Mouse (Mus musculus): ENCODE results near the gene Lao1. TPM values are rescaled to one million over a fixed set of nuclear protein-coding genes. Genes with fewer than 3 reads are reported as not detected.
A peak's percentile ranks its signal among the peaks of the same experiment; 100 is the strongest.
"Not testable (repeated sequence)": the region's sequence is repeated elsewhere in the genome, so short reads cannot be mapped to it uniquely, and the experiment has no call there.

Lao1 gene
- under 1 TPM; 0.18 to 0.34 TPM for total RNA-seq (2021)

DNA sequence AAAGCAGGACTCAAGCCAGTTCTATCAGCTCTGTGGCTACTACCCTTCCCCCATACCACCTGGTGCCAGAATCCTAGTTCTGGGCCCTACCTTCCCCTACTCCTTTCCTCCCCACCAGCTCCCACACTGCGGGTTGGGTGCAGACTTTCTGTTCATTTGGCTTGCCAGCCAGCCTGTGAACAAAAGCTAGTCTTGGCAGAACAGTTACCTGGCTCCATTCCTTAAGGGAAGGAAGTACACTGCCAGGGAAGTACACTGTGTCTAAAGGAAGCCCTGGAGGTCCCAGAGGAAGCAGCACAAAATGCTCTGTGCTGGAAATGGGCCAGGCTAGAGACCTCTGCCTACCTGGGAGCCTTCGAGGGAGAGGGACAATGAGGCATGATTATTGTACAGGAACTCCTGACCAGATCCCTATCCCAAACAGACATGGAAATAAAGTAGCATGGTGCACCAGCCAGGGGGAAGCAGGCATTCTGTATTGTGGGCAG lies at the start of gene Lao1:
Gene Lao1, plus strand, starts transcription at position 438 of the 488 bp plus-strand sequence.
- DNase-seq (ENCODE audit: low spot score), result peak; percentile 42
- intact Hi-C loops (cut with DNase I), result no loop called here

DNA sequence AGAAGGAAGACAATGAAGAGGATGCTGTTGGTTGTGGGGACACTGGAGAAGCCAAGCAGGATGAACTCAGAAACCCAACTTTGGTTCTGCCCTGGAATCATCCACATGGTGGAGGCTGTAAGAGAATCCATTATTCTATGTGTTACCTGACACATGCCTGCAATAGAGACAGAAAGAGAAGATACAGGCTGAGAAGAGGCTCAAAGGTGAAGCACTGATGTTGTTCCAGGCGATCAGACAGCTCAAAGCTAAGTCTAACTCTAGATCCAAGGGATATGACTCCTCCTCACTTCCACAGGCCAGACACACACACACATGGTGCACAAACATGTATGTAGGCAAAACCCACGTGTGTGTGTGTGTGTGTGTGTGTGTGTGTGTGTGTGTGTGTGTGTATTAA lies 44.0 kb upstream of the Lao1 start, which contains the start of gene Olfr1329:
Gene Olfr1329, minus strand, starts transcription at position 101 of the 400 bp plus-strand sequence.
- DNase-seq (ENCODE audit: low spot score); intact Hi-C loops (cut with DNase I): not testable (repeated sequence)

DNA sequence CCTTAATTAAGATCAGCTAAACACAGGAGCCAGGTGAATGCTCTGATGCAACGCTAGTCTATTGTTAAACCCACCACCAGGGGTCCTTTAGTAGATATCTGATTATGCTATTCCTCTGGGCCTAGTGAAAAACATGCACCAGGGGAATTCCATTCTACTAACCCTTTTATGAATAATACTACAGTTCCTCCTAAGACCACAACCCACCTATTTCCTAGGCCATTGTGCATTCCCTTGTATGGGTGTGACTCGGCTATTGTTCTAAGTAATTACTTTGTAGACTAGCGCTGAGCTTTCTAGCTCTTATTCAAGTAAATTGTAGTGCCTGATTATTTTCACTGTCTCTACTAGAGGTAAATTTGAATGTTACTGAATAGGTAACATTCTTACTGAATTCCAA lies 30.1 kb upstream of the Lao1 start:
- intact Hi-C loops (cut with DNase I); DNase-seq (ENCODE audit: low spot score): not testable (repeated sequence)

DNA sequence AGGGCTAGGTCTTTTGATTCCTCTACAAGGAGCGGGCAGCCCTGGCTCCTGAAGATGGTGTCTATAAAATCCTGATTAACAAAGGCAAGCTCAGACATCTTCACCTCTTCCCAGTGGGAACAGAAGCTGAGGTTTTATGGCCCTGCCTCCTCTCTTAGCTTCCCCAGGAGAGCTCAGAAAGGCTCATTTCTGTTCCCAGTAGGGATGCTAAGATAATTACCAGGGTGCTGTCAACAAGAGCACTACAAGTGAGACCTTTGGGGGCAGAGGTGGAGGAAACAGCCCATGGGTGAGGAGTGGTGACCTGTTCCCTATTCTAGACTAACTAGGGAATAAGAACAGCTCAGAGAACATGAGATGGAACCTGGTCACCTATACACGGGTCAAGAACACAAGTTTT lies 22.9 kb upstream of the Lao1 start, which contains the start of gene Olfr1328:
Gene Olfr1328, minus strand, starts transcription at position 101 of the 400 bp plus-strand sequence.
- no peak for DNase-seq (ENCODE audit: low spot score)
- intact Hi-C loops (cut with DNase I), result no loop called here

DNA sequence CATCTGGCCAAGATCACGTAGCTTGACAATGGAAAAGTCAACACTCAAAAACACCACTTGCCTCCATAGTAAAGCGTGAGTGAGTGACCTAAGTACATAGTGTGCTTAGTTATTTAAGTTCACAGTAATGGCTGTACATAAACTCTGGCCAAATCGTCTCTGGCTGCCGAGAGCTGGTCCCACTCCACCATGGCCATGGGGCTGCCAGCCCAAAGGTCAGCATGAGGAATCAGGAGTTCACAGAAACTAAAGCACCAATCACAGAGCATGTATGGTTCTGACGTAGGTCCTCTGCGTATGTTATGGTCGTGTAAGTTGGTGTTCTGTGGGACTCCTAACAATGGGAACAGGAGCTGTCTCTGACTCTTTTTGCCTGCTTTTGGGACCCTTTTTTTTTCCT lies 2.6 kb upstream of the Lao1 start:
- no peak for DNase-seq (ENCODE audit: low spot score)
- intact Hi-C loops (cut with DNase I), result no loop called here

DNA sequence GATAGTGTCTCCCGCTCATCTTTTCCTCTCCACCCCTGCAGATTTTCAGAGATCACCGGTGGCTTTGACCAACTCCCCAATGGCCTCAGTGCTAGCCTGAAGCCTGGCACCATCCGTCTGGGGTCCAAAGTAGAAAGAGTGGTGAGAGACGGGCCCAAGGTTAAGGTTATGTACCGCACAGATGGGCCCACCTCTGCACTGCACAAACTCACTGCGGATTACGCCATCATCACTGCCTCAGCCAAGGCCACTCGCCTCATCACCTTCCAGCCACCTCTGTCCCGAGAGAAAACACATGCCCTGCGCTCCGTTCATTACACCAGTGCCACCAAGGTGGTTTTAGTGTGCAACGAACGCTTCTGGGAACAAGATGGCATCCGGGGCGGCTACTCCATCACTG lies 6.3 kb downstream of the Lao1 start:
- intact Hi-C loops (cut with DNase I), result no loop called here
- no peak for DNase-seq (ENCODE audit: low spot score)

DNA sequence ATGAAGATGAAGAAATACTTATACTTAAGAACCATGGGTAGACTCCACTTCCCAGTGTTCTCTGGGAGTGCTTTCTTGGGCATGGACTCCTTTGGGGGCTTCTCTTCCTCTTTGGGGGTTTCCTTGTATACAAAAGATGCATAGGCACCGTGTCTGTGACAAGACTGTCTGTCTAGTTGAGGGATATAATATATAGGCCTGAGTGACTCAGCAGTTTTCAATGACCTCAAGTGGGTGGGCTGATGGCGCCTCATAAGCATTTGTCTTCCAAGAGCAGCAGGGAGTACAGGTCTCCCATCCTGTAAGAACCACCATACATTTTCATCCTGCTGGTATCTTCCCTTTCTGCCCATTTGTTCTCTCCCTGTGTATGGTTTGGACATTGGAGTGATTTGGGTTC lies 11.9 kb downstream of the Lao1 start:
- DNase-seq (ENCODE audit: low spot score), result no peak
- intact Hi-C loops (cut with DNase I), result no loop called here

DNA sequence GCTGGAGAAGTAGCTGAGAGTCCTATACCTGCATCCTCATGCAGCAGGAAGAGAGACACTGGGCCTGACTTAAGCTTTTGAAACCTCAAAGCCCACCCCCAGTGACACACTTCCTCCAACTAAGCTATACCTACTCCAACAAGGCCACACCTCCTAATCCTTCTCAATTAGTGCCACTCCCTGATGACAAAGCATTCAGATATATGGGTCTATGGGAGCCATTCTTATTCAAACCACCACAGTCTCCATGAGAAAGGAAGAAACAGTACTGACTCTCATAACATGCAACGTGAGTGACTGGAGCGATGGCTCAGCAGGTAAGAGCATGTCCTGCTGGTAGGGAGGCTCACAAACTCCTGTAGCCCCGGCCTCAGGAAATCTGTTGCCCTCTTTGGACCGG lies 23.9 kb downstream of the Lao1 start:
- intact Hi-C loops (cut with DNase I), result loop anchor here (5.0 kb wide), 1 partner anchor 43 kb away; no protein-coding TSS in a partner anchor
- DNase-seq (ENCODE audit: low spot score), result no peak

DNA sequence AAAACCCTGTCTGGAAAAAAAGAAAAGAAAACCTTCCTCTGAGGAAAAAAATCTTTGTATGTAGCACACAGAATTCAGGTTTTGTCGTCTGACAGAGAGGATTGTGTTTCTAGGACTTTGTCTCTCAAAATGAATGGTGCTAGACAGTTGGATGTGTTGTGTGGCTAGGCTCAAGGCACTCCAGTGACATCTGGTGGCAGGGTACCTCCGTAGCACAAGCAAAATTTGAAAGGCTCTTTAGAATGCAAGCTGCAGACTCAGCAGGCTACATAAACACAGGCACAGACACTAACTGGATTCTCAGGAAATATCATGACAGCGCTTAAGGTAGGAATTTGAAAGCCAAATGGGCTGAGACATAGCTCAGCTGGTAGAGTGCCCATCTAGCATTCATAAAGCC lies 27.2 kb downstream of the Lao1 start:
- intact Hi-C loops (cut with DNase I), result loop anchor here (2.0 to 5.0 kb wide), 2 partner anchors 46 to 344 kb away; no protein-coding TSS in a partner anchor
- DNase-seq (ENCODE audit: low spot score), result no peak

DNA sequence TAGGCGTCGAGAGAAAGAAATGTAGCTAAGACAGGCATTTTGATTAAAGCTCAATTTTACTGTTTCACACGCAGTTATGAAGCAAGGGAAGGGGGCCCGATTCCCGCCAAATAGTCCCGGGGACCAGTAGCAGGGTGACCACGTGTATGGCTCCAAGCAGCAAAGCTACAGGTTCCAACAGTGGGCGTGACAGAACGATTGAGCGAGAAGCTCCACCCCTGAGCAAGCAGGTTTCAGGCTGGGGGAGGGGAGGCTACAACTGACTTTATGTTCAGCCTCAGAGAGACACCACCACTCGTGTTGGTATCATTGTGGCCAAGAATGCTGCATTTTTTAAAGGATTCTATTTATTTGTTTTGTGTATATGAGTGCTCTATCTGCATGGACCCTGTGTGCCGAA lies 28.0 kb downstream of the Lao1 start:
- no peak for DNase-seq (ENCODE audit: low spot score)
- intact Hi-C loops (cut with DNase I), result loop anchor here (2.0 to 5.0 kb wide), 2 partner anchors 47 to 345 kb away; no protein-coding TSS in a partner anchor

DNA sequence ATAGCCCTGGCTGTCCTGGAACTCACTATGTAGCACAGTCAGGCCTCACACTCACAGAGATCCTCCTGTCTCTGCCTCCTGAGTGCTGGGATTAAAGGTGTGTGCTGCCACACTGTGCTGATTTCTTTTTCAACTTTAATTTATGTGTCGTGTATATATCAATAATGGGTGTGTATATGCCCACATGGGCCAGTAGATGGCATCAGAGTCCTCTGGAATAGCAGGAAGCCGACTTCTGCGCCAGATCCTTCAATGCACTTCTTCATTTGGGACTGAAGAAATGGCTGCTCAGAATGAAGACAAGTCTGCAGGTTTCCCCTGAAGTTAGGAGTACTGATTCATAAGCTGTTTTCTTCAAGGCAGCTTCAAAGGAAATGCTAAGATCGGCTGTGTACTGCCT lies 30.4 kb downstream of the Lao1 start:
- intact Hi-C loops (cut with DNase I), result no loop called here
- DNase-seq (ENCODE audit: low spot score), result no peak

DNA sequence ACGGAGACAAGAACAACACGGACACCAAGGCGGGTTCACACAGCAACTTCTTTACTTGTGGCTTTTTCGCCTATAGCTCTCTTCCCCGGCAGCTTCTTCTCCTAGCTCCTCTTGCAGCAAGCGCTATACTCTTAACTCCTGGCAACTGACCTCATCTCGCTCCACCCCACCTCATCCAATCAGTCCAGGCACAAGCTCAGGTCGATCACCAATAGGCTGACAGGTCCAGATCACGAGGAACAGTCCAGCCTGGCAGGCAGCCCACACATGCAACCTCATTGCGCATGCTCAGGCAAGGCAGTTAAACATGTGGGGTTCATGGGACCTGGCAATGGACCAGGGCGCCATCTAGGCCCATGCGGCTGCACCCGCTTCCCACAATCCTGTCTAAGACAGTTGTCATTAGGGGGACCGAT lies 35.8 kb downstream of the Lao1 start:
- intact Hi-C loops (cut with DNase I), result no loop called here
- no peak for DNase-seq (ENCODE audit: low spot score)

DNA sequence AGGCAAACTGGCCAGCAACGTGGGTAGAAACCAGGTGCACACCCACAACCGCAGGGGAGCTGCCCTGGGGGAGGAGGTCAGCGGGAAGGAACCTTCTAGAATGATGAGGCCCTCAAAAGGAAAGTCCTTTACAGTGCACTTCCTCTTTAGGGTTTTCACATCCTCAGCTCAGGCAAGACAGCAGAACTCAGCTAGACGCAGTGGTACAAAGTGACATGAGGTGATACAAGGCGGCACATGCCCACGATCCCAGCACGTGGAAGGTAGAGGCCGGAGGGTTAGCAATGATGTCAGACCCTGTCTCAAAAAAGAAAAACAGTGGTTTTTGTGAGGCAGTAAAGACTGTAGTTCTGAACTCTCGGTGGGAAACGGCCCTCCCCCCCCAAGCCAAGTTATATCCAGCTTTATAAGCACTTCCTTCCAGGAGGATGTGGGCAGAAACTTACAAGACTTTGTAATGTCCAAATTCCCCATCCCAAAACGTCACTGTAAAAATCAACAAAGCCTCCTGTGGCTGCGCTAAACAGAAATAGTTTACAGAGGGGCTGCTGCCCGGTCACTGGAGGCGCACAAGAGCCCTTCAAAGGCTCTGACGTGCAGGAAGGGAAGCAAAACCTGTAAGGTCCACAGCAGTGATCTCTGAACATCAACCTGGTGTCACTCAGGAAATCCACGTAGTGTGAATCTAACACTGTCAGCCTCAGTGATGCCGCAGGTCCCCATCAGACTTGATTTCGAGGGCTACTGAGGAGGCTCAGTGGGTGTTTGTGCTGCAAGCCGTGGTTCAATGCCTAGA lies 38.5 kb downstream of the Lao1 start:
- no peak for DNase-seq (ENCODE audit: low spot score)

DNA sequence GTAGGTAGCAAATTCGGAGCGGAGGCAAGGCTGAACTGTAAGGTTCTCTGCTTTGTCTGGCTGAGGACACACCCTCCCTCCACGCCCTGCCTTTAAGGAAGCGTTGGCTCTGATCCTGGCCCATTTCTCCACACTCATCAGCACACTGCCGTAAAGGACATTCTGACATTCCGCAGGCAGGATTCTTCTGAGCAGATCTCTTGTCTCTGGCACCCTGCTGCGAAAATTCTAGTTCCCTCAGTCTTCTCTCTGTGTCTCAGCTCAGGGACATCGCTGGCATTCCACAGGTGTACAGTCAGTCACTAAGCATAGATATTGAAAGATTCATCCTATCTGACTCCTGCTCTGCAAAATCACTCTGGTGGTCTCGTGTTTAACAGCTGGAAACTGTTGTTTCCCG lies 40.3 kb downstream of the Lao1 start:
- intact Hi-C loops (cut with DNase I), result no loop called here
- DNase-seq (ENCODE audit: low spot score), result no peak

More for the DNA sequence above, 38.5 kb downstream of the Lao1 start:
- intact Hi-C loops (cut with DNase I), result no loop called here

DNA sequence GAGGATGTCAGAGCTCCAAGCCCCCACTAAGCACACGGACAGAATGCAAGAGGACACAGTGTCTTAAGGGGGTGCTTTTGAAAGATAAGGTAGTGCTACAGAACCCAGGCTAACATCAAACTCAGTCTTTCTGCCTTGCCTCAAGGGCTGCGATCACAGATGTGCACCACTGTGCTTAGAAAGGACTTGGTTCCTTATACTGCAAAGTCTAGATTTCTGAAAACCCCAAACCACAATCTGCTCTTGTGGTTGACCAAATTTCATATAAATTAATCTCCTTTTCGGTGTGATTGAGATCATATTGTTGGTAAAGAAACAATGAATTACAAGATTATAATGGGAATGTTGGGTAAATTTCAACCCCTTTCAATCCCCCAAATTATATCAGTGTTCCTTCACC lies 41.1 kb downstream of the Lao1 start:
- intact Hi-C loops (cut with DNase I), result no loop called here

DNA sequence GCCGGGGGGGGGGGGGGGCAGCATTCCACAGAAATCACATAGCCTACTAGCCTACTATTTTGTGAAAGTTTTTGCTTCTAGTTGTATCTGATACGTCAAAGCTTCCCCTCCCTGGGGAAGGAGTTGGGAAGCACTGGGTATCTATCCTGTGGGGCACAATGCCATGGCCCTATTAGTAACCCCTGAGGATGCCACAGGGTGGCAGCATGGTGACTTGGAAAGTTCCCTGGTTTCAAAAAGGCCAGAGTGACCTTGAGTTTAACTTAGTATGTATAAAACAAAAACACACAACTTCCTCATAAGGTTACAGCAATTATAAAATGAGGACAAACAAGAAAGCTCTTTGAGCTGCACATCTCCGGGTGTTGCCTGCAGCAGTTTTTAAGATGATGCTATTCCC lies 42.8 kb downstream of the Lao1 start:
- no peak for DNase-seq (ENCODE audit: low spot score)

More for the DNA sequence above, 41.1 kb downstream of the Lao1 start:
- no peak for DNase-seq (ENCODE audit: low spot score)

DNA sequence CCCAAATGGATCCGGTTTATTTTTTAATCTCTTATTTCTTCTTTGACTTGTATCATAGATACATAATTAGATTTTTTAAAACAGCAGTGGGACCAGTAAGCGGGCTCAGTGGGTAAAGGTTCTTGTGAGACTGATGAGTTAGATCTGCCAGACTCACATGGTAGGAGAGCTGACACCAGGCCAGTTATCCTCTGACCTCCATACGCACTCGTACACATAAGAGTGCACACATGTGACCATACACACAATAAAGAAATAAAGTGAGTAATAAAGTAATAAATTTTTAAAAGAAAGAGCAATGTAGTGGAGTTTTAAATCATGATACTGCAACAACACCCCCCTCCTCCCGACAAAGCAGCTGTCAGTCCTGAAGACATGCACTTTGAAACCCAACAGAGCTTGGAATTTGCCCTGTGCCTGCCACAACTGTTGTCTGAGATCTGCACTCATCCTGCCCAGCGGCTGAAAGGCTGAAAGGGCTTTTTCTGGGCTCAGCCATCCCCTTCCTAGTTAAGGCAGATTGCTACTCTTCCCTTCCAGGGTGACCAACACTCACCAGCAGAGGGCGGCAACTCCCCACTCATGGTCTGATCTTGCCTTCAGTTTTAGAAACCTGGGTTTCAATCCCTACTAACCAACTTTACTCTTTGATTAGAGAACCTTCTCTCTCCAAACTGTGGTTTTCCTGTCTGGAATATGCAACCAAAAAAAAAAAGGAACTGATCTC lies 43.4 kb downstream of the Lao1 start:
- intact Hi-C loops (cut with DNase I), result loop anchor here (1.0 to 2.0 kb wide), 2 partner anchors 136 to 163 kb away; no protein-coding TSS in a partner anchor
- peak; percentile 35 for DNase-seq (ENCODE audit: low spot score)

More for the DNA sequence above, 42.8 kb downstream of the Lao1 start:
- intact Hi-C loops (cut with DNase I), result loop anchor here (2.0 kb wide), 1 partner anchor 137 kb away; no protein-coding TSS in a partner anchor

DNA sequence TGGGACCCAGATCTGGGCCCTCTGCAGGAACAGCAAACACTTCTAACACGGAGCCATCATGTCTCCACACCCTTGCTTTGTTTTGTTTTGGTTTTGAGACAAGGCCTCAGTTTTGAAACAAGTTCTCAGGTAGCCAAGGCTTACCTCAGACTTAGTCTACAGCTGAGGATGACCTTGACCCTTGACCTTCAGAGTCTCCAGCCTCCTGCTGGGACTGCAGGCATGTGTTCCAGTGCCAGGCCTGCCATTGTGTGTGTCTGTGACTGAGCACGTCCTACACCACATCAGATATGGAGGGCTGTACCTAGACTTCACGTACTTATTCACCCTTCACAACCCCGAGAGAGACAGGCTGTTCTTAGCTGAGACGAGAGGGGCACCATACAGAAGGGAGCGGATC lies 46.2 kb downstream of the Lao1 start:
- intact Hi-C loops (cut with DNase I), result no loop called here
- no peak for DNase-seq (ENCODE audit: low spot score)

DNA sequence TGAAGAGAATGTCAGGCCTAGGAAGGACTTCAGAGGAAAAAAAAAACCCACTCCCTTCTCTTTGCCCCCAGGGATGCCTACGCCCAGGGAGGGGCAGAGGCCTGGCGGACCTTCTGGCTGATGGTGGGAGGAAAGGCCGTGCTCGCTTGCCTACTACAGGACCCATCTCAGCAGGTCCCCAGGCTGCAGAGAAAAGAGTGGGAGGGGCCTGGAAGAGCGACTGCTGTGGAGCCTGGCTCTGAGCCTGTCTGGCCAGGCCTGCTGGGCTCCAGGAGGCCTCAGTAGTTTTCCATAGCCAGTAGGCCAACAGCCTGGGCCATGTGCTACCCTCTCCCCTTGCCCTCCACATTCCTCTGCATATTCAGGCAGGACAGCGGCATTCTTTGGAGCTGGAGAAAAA lies 47.1 kb downstream of the Lao1 start:
- DNase-seq (ENCODE audit: low spot score), result peak; percentile 13
- intact Hi-C loops (cut with DNase I), result no loop called here

DNA sequence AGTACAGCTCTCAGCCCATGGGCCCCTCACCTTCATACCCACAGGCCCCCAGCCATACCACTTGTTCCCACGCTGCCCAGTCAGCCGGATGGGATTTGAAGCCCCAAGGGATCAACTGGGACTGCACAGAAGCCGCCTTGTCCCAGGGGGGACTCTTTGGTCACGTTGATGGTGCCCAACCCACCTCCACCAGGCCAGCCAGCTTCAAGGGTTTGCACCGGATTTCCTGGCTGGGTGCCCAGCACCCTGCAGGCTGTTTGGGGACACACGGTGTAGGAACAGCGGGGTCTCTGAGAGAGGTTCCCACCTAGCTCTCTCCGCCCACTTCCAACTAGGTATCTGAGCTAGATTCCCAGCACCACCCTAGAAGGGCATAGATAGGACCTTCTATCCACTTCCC lies 48.4 kb downstream of the Lao1 start:
- no peak for DNase-seq (ENCODE audit: low spot score)
- intact Hi-C loops (cut with DNase I), result no loop called here

Measured in heart, postnatal 25 days (tissue).